Mouse (Mus musculus) adrenal gland (tissue): ENCODE results near the gene Pigx.

ENCODE experiments used
- intact Hi-C: fragments of 180-260 bp; cut with DNase I; formaldehyde crosslinking; loops from one replicate; pipeline ENCODE4 v1.15.1; 2025
- long read RNA-seq, 2 experiments: library from polyadenylated mRNA; unstranded; transcript quantifications; one replicate each; pipeline ENCODE4 v2.0.0; 2020; ENCODE audit warnings: borderline replicate concordance in 1 of 2; ENCODE audit not compliant: insufficient replicate concordance in 1 of 2

Gene Pigx
- long read RNA-seq, experiment 1, transcript Pigx-211 (6 exons, 982 nt): minor isoform, 14 of 43 reads
- long read RNA-seq, experiment 1, transcript Pigx-201 (6 exons, 993 nt): major isoform, 24 of 43 reads
- long read RNA-seq, experiment 1, partial matches to known transcripts: 0 of 43 reads
- long read RNA-seq, experiment 1, other reads (novel, unspliced or antisense): 5 of 43 reads
- long read RNA-seq, experiment 2, transcript Pigx-211 (6 exons, 982 nt): minor isoform, 18 of 61 reads
- long read RNA-seq, experiment 2, transcript Pigx-201 (6 exons, 993 nt): major isoform, 31 of 61 reads
- long read RNA-seq, experiment 2, partial matches to known transcripts: 1 of 61 reads
- long read RNA-seq, experiment 2, other reads (novel, unspliced or antisense): 8 of 61 reads

DNA sequence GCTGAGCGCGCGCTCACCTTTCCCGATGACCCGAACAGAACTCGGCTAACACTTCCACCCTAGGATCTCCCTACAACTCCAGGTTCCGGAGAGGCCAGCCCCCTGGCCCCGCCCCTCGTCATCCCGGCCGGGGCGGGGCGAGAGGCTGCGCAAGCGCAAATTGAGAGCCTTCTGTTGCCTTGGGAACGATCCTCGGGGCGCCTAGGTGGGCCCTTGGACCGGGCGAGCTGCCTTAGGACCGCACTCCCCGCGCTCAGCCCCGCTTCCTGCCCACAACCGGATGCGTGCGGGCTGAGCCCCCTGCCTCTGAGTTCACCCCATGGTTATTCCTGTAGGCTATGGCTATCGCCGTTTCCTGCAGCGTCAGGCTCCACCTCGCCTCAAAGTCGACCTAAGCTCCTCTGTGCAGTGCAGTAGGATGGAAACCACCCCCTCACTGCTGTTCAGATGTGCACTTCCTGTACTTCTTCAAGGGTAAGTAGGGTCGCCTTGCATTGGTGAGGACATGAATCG lies at the start of gene Pigx, which contains the start of gene Cep19:
TSS of gene Pigx (minus strand) at position 103 of the 513 bp plus-strand sequence.
TSS of gene Cep19 (plus strand) at position 163 of the 513 bp plus-strand sequence.
- intact Hi-C loops: no loop called here

DNA sequence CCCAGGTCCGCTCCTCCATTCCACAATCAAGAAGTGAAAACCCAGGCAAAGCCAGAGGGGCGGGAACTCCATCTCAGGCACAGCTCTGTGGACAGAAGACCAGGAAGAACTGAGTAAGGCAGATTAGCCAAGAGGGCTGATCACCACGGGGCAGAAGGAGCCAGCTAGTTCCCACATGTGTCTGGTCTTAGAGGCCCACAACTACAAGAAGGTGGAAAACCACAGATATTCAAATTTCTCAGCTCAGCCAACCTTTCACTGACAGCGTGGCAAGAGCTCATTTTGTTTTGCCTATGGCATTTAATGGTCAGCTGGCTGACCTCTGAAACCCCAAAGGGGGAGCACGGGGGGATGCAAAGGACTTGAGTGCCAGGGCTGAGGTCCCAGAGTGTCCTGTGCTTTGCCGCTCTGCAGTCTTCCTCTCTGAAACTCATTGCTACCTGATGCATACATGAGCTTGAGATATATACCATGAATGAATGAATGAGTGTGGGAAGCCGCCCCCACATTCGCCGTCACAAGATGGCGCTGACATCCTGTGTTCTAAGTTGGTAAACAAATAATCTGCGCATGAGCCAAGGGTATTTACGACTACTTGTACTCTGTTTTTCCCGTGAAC lies 48.2 kb upstream of the Pigx start:
- intact Hi-C loops: no loop called here

DNA sequence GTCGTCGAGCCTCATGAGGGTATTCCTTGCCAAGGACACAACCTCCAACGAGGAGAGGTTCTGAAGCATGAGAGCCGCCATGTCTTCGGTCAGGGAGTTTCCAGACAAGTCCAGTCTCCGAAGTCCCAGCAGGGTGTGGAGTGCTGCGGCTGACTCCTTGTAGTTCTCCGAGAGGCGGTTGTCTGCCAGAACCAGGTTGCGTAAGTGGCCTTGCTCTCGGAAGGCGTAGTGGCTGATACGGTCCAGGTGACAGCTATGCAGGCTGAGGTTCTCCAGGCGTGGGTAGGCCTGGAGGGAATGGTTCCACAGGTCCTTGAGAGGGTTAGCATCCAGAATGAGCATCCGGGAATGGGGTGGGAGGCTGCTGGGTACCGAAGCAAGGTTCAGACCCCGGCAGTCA lies 45.1 kb upstream of the Pigx start:
- intact Hi-C loops: no loop called here

DNA sequence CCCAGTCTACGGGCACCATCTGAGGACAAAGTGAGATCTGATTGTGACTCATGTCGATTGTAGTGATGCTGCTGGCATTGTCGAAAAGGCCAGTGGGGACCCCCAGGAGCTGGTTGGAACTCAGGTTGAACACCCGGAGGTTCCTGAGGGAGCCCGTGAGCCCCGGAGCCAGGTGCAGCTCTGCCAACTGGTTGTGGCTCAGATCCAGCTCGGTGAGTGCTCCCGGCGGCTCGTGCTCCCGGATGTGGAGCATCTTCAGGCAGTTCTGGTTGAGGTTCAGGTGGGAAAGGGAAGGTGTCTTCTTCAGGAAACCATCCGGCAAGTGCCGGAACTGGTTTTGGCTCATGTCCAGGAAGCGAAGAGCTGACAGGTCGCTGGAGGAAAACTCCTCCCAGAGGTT lies 44.2 kb upstream of the Pigx start:
- intact Hi-C loops: no loop called here

DNA sequence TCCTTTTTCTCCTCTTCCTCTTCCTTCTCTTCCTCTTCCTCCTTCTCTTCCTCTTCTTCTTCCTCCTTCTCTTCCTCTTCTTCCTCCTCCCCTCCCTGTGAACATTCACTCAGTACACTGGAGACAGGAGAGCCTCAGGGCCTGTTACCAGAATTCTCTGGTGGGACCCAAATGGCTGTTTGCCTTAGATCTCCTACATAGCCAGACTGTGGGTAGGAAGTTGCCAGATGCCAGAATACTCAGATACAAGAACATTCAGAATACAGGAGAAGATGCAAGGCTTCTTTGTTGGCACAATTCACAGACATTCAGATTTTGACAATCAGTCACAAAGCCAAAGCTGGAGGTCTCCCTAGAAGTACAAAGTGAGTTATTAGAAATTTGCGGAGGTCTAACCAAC lies 39.4 kb upstream of the Pigx start:
- intact Hi-C loops: no loop called here

DNA sequence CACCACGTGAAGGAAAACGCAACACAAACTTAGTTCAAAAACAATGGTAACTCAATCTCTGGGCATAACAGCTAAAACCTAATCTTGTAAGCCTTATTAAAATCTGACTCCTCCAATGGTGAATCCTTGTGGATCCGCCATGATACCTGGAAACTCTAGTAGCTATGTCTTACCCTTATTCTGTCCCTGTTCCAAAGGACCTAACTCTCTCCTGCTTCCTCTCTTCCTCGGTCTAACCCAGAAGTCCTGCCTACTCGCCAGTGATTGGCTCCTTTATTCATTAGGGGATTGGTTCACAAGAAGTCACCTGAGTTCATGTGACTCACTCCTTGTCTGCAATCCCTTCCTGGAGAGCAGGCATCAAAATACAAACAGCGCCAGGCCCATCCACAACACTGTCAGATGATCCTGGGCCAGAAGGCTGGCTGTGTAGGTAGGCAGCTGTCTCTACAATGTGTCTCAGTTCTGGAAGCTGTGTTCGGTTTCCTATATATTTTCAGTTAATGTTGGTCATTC lies 36.4 kb upstream of the Pigx start:
- intact Hi-C loops: no loop called here

DNA sequence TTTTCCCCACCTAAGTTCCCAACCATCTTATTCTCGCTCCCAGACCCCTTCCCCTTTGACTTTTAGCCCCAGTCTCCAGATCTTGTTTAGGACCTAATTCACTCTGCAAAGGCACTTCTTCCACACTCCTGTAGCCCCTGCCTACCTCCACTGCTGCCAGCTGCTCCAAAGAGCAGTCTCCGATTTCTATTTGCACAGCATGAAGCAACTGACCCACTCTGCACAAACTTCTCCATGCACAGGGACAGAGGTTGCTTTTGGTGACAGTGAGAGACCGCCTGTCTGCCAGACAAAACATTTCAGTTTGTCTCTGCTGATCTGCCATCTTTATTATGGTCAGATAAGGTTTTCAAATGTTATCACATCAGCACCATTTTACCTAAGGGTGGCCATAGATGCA lies 33.6 kb upstream of the Pigx start:
- intact Hi-C loops: no loop called here

DNA sequence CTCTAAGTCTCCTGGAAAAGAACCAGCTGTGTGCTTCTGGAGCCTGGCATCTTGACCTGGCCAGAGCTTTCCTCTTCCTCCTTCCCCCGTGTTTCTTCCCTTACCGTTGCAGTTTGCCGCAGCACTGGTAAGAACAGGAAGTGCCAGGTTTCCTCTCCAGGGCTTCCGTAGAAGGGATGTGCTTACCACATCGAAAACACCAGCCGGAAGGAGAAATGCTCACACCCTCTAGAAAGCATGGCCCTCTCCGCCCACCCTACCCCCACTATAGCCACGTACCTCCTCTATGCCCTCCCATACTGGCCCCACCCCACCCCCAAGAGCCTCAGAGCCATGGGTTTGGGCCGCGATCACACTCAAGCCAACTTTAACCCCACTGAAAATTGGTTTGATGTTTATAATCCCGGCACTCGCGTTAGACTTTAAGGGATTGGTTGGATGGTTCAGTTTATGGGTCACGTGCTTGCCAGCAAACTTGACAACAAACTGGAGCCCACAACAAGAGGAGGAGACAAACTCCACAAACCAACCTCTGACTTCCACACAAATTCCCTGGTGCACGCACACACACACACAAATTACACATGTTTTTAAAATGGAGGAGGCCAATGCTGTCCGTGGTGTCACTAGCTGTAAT lies 30.8 kb upstream of the Pigx start:
- intact Hi-C loops: no loop called here

DNA sequence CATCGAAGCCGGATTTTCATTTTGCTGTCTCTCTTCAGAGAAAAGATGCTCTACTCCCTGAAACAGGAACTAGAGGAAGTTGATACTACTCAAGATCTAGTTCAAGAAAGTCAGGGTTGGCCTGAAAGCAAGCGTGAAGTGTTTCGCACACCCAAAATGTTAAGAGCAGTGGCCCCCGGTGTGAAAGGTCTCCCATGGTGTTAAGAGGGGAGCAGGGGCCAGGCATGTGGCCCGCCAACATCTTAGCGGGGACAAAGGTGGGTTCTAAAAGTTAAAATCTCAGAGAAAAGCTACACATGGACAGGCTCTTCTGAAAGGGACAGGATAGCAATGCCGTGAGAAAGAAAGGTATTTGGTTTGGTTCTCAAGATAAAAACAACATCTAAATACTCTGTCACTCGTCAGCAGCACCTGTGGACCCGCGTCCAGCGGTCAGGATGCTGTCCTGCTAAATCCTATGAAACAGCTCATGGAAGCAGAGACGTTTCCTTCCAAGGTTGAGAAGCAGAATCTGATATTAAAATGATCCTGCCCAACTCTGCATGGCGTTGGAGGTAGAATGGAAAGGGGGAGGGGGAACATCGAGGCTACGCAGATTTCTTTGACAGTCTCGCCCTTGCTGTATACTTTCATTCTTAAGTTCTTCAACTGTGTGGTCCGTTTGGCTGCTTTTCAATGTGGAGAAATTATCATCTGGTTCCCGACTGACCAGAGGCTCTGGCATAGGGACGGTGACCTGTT lies 30.1 kb upstream of the Pigx start:
- intact Hi-C loops: no loop called here

DNA sequence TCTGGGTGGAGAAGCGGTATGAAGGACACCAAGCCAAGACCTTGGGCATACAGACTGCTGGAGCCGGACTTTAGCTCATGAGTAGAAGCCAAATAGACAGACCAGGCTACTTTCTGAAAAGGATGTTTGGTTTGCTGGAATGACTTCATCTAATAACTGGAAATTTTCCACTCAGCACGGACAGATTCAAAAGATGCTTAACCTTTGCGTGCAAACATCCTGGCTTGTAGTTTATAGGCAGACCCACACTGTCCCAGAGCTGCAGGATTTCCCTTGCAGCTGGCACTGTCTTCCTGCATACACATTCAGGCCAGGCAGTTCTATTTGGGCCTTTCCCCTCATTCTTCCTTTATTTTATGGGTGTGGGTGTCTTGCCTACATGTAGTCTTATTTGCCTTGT lies 27.5 kb upstream of the Pigx start:
- intact Hi-C loops: no loop called here

DNA sequence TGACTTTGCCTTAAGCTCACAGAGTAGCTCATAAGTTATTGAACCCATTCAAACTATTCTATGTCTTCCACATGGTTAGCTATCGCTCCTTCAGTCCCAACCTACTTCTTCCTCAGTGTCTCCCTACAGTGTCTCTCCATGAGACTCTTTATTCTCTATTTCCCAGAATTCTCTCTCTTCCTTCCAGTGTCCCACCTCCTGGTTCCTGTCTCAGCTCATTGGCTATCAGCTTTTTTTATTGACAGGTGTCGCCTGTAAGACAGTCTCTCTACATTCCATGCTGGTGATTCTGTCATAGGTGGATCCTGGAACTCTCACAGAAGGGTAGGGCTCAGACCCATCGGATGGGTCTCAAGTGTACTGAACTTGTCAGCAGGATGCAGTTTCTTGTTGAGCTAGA lies 25.8 kb upstream of the Pigx start:
- intact Hi-C loops: no loop called here

DNA sequence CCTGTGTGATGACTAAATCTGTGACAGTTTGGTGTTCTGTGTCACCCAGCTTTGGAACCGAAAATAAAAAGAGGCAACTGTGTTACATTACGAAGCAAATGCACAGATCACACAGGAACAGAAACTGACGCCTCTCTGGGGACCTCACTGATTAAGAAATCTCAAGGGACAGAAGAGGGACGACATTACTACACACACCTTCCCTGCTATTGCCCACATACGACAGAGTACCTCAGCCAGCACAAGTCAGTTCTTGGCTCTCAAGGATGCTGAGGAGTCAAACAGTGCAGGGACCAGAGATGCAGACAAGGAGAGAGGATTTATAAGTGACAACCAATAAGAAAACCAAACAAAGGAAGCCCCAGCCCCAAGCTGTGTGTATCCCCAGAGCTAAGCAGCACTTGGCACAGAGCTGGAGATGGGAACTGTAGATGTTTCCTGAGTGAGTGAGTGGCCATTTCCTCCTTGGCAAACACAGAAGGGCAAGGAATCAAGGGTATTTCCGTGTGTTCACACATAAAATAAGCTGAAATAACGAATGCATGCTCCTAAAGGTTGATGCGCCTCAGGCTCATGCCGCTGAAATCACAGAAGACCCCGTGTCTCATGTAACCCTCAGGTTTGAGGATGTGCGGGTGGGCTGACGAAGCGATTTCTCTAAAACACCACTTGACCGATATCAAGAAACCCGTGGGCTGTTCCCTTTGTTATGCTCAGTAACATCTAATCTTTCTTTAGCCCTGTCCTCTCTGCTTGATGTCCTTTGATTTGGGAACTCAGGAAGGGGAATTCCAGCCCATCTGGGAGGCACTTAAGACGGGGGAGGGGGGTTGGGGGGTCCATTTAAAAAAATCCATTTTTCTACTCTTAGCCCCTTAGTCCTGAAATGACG lies 25.1 kb upstream of the Pigx start:
- intact Hi-C loops: no loop called here

DNA sequence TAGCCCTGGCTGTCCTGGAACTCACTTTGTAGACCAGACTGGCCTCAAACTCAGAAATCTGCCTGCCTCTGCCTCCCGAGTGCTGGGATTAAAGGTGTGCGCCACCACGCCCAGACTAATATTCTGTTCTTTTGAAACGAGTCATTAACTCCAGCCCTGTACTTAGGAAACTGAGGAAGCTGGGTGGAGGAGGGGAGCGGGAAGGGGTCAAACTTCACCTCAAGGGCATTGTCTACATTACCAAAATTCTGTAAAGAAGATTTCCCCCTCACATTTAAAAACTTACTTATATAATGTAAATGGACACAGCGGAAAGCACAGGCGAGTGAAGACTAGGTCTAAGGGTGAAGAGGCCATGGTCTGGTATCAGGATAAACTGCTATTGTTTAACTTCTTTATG lies 24.5 kb upstream of the Pigx start:
- intact Hi-C loops: no loop called here

DNA sequence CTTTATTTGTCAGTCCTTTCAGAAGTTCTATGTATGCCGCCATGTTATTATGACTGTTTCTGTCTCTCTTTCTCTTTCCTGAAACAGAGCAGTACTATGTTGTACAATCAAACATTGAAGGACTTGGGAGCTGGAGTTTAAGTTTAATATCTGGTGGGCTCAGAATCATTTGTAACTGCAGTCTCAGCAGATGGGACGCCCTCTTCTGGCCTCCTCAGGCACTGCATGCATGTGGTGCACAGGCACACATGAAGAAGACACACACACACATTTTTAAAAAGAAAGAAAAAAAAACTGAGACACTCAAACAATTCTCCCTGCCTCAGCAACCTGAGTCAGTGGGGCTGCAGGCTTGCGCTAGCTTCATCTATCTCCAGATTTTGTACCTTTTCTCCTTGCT lies 20.9 kb upstream of the Pigx start:
- intact Hi-C loops: no loop called here

DNA sequence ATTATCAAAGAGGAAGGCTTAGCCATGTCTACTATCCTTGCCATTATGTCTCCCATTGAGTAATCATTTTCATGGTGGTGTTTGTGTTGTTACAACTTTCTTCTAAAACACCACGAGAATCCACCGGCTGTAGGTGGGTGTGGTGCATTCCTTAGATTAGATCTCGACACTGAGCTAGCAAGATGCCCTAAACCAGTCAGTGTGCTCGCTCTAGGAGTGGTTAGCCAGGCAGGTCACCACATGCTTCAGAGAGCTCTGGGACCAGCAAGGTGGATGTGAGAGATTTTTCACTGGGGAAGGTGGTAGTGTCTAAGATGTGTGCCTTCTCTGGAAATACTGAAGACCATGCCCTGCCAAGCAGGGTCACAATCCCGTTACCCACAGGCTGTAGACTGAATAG lies 16.6 kb upstream of the Pigx start:
- intact Hi-C loops: loop anchor here (5.0 to 10.0 kb wide), 2 partner anchors 86 to 379 kb away; partner anchors contain the start of gene Zdhhc19

DNA sequence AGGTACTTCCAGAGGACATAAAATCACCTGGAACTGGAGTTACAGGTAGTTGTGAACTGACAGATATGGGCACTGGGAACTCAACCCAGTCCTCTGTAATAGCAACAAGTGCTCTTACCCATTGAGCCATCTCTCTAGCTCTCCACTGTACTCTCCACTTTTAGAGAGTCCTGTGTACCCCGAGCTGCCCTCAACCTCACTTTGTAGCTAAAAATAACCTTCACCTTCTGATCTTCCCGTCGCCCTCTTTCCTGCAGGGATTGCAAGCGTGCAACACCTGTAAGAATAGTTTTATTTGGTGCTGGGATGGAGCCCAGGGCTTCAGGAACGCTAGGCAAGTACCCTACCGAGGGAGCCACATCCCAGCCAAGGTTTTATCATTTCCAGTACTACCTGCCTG lies 16.2 kb upstream of the Pigx start:
- intact Hi-C loops: loop anchor here (5.0 to 10.0 kb wide), 2 partner anchors 87 to 379 kb away; partner anchors contain the start of gene Zdhhc19

DNA sequence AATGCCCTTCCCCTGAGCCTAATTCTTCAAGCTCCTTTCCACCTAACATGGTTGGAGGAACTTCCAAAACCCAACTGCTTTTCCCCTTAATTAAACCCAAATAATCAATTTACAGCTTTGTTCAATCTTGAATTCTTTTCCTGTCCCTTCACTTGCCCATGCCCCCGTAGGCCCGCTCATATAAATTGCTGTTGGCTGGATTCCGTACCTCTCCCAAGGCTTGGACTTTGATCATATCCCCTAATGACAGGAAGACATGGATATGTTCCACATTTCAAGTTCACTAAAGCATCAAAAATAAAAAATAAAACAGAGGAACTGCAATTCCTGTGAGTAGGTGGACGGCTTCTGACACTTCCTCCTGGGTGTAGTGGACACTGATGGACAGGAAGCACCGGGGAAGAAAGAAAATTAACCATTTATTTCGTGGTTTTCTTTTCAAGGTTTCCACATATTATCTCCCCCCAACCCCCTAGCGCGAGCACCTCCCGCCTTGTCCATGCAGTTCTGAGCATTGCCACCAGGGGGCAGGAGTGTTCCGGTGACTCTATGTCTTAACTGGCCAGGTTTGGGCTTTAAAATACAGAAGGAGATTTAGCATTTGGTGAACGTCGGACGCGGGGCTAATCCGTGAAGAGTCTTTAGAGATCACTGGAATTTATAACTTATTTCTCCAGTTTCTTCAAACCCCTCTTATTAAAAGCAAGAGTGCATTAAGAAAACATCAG lies 15.6 kb upstream of the Pigx start:
- intact Hi-C loops: loop anchor here (5.0 to 10.0 kb wide), 2 partner anchors 87 to 380 kb away; partner anchors contain the start of gene Zdhhc19

DNA sequence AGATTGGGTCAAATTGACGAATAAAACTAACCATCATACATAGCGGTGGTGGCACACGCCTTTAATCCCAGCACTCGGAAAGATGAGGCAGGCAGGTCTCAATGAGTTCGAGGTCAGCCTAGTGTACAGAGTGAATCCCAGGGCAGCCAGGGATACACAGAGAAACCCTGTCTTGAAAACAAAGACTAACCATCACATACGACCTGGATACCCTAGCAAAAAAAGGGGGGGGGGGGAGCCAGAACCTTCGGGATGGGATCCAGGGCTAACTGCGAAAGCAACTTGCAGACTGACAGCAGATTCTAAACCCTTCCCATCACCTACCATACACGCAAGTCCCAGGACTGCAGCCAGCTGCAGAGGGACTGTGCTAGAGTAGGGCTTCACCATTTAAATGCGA lies 14.9 kb upstream of the Pigx start:
- intact Hi-C loops: loop anchor here (10.0 kb wide), 1 partner anchor 380 kb away; the partner anchor contains the start of gene Zdhhc19

DNA sequence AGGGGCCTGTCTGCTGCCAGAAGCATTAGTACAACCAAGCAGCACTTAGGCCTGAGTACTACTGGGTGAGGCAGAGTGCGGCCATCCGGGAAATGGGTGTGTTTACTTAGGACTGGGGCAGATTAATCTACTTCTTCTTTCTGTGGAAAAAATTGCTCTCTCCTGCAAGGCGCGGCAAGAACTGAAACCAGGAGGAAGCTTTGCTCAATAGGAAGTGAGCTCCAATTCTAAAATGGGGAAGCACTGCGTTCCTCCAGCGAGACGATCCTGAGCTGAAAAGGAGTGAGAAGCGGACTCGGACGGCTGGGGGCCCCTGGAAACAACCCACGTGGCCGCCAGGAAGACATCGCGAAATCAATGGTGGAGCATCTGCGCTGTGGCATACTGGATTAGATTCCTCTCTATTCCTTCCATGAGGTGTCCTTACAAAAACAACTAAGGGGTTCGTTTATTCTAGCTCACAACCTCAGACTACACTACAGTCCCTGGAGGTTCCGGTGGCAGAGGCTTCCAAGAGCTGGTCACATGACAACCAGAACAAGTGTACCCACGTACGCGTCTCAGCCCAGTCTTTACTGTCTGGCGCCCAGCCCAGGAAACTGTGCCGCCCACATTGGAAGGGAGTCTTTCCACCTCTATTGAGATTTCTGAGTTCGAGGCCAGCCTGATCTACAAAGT lies 14.1 kb upstream of the Pigx start:
- intact Hi-C loops: loop anchor here (10.0 kb wide), 1 partner anchor 381 kb away; the partner anchor contains the start of gene Zdhhc19
